Mouse (Mus musculus) intestine, embryonic 16.5 days (tissue): ENCODE data around the gene Nup153. TPM values are rescaled to one million over a fixed set of nuclear protein-coding genes. Genes with fewer than 3 reads are reported as not detected.
A peak's percentile ranks its signal among the peaks of the same experiment; 100 is the strongest.

Experiments
- ATAC-seq: fragments of 200-750 bp; cut with Nextera tagmentation; 2 replicates; pipeline ENCODE4 v1.8.0; 2017; ENCODE audit warnings: moderate TSS enrichment, moderate library complexity
- H3K27ac ChIP-seq: fragments of 300-500 bp; sonication (generic); 2 replicates; pipeline ENCODE4 v1.5.1; 2014; ENCODE audit warnings: mild to moderate bottlenecking, low read length
- H3K27me3 ChIP-seq: fragments of 300-500 bp; sonication (generic); replicated peaks from 2 replicates; pipeline ENCODE4 v1.6.1; 2014; ENCODE audit warnings: low read length, control low read depth, mixed read lengths; ENCODE audit not compliant: control insufficient read depth, insufficient read depth
- H3K36me3 ChIP-seq: fragments of 300-500 bp; sonication (generic); 2 replicates; pipeline ENCODE4 v1.6.1; 2014; ENCODE audit warnings: low read length, control low read depth; ENCODE audit not compliant: control insufficient read depth, insufficient read depth
- H3K4me1 ChIP-seq: fragments of 300-500 bp; sonication (generic); 2 replicates; pipeline ENCODE4 v1.6.1; 2014; ENCODE audit warnings: low read length, control low read depth, mixed read lengths; ENCODE audit not compliant: control insufficient read depth, insufficient read depth
- H3K4me2 ChIP-seq: fragments of 300-500 bp; sonication (generic); 2 replicates; pipeline ENCODE4 v1.6.1; 2014; ENCODE audit warnings: low read depth, low read length, control low read depth
- H3K4me3 ChIP-seq: fragments of 300-500 bp; sonication (generic); 2 replicates; pipeline ENCODE4 v1.5.1; 2014; ENCODE audit warnings: mild to moderate bottlenecking, low read length
- H3K9ac ChIP-seq: fragments of 300-500 bp; sonication (generic); 2 replicates; pipeline ENCODE4 v1.6.1; 2014; ENCODE audit warnings: low read depth, low read length
- H3K9me3 ChIP-seq: fragments of 300-500 bp; sonication (generic); 2 replicates; pipeline ENCODE4 v1.6.1; 2016; ENCODE audit warnings: low read length, control low read depth; ENCODE audit not compliant: control insufficient read depth
- WGBS: fragments of 180-500 bp; shearing (Covaris S2); extraction: QIAGEN DNeasy Blood & Tissue Kit; methylation state at CpG from one replicate; pipeline ENCODE4 v1.1.7; 2014; 5-methylcytosine and 5-hydroxymethylcytosine counted together
- polyA plus RNA-seq: library from polyadenylated mRNA; unstranded; fragments of >200 nt; fragmentation: Nextera tagmentation; extraction: Ambion mirVana; gene quantifications from 2 replicates; pipeline ENCODE4 v1.2.1, GENCODE M21; 2015

The Nup153 gene
- polyA plus RNA-seq, result 12.1 and 14.5 TPM in 2 replicates

DNA sequence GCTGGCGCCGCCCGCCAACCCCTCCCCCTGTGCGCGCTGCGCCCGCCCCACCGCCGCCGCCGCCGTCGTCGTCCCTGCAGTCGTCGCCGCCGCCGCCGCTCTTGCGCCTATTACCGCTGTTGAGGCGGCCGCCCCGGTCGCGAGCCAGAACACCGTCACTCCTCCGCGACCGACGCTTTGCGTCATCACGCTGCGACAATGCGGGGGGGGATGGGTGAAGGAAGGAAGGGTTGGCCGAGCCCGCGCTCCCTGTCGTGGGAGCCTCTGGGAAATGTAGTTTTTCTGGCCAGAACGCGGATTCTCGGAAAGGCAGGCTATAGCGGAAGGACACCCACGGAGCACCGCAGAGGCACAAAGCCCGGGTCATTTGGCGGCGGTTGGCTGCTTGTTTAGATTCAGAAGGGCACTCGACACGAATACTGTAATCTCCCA is at the start of gene Nup153:
TSS of gene Nup153 (minus strand) at position 104 of the 432 bp plus-strand sequence.
- Histone ChIP-seq H3K9ac (peak within 1 kb of the TSS; percentile 95), H3K9me3 (no peaks in the 10 kb centered on the region), H3K27me3 (no peaks in the 10 kb centered on the region), H3K27ac (peak within 1 kb of the TSS; percentile 96), H3K4me3 (peak within 1 kb of the TSS; percentile 94), H3K4me1 (peaks cover 6% of the 10 kb centered on the region), H3K4me2 (peak within 1 kb of the TSS; percentile 80), H3K36me3 (no peaks in the 10 kb centered on the region)
- peak; percentile 94 for ATAC-seq
- under 1% methylated on average over 51 of the region's 51 CpGs for WGBS

DNA sequence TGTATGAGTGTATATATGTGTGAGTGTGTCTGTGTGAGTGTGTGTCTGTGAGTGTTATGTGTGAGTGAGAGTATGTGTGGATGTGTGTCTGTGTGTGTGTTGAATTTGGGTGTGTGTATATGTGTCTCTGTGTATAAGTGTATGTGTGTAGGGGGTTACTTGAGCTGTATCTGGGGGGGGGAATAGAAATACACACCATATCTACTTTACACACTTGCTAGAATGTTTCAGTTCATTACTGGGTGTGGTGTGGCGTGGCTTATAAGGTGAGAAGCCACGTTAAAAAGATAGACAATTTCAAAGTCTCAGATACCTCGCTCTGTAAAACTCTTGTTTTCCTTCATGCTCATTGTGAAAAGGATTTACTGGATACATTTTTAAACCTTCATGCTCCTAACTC is 49.7 kb upstream of the Nup153 start:
- Histone ChIP-seq H3K27ac (no peak overlapping the region), H3K4me2 (no peak overlapping the region), H3K4me1 (peaks cover 5% of the 10 kb centered on the region), H3K27me3 (no peaks in the 10 kb centered on the region), H3K9me3 (no peaks in the 10 kb centered on the region), H3K9ac (no peak overlapping the region), H3K36me3 (peaks cover 11% of the 10 kb centered on the region), H3K4me3 (no peak overlapping the region)
- ATAC-seq, result no peak
- WGBS, result 86% methylated on average over 3 of the region's 3 CpGs

GRCm38 (mm10) chr13:46776636-46777305 is 49.0 kb upstream of the Nup153 start:
- Histone ChIP-seq H3K9ac (no peak overlapping the region), H3K4me2 (no peak overlapping the region), H3K36me3 (peaks cover 16% of the 10 kb centered on the region), H3K4me1 (peaks cover 5% of the 10 kb centered on the region), H3K27ac (peak overlapping the region; percentile 18; the same call in 1 of the 2 replicates), H3K27me3 (no peaks in the 10 kb centered on the region), H3K9me3 (no peaks in the 10 kb centered on the region), H3K4me3 (no peak overlapping the region)
- no peak for ATAC-seq
- WGBS, result 65% methylated on average over 14 of the region's 14 CpGs

- H3K27ac ChIP-seq, result no peak overlapping the region
- WGBS, result 88% methylated on average over 5 of the region's 5 CpGs
- H3K27me3 ChIP-seq, result no peaks in the 10 kb centered on the region
- no peak overlapping the region for H3K9ac ChIP-seq
- peaks cover 5% of the 10 kb centered on the region for H3K4me1 ChIP-seq
- no peaks in the 10 kb centered on the region for H3K9me3 ChIP-seq
- H3K4me2 ChIP-seq, result no peak overlapping the region
- H3K36me3 ChIP-seq, result peaks cover 22% of the 10 kb centered on the region
- ATAC-seq, result no peak
- no peak overlapping the region for H3K4me3 ChIP-seq
These were observed 47.3 kb upstream of the Nup153 start for GRCm38 (mm10) chr13:46774998-46775397.

- 97% methylated on average over 13 of the region's 13 CpGs for WGBS
- Histone ChIP-seq H3K4me1 (peaks cover 5% of the 10 kb centered on the region), H3K4me3 (no peak overlapping the region), H3K27ac (no peak overlapping the region), H3K4me2 (no peak overlapping the region), H3K9ac (no peak overlapping the region), H3K27me3 (no peaks in the 10 kb centered on the region), H3K36me3 (peaks cover 22% of the 10 kb centered on the region), H3K9me3 (no peaks in the 10 kb centered on the region)
- no peak for ATAC-seq
These were observed 44.8 kb upstream of the Nup153 start for GRCm38 (mm10) chr13:46772581-46772980.

DNA sequence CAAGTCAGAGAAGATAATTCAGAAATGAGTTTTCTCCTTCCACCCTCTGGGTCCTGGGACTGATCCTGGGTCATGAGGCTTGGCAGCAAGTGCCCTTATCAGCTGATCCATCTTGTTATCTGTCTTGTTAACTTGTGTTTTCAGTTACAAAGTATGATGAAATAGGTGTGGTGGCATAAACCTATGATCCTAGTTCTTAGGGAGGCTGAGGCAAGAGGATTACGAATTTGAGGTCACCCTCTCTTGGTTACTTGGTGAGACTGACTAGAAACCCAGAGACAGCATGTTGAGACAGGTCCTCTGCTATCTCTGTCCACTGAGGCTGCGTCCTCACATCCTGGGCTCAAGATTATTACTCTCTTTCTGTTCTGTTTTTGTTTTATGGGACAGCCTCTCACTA is 37.6 kb upstream of the Nup153 start:
- Histone ChIP-seq H3K36me3 (no peaks in the 10 kb centered on the region), H3K27me3 (no peaks in the 10 kb centered on the region), H3K4me2 (no peak overlapping the region), H3K4me3 (no peak overlapping the region), H3K9me3 (no peaks in the 10 kb centered on the region), H3K4me1 (no peaks in the 10 kb centered on the region), H3K27ac (no peak overlapping the region), H3K9ac (no peak overlapping the region)
- no peak for ATAC-seq
- WGBS, result 91% methylated on average over 2 of the region's 2 CpGs

DNA sequence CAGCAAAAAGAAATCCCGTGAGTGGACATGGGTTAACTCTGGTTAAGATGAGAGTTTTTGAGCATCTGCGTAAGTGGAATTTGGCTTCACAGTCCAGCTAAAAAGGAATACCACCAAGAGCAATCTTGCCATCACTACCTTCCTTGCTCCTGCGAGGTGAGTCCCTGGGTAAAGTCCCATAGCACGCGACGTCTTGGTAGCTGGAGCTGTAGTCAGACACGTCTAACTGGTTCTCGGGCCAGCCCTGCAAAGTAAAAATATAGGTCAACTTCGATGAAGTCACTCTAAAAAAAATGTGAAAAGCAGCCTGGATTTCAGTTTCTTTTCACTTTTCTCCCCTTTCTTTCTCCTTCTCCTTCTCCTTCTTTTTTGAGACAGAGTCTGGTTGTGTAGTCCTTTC is 35.5 kb upstream of the Nup153 start:
- H3K36me3 ChIP-seq, result no peaks in the 10 kb centered on the region
- WGBS, result 85% methylated on average over 9 of the region's 9 CpGs
- no peak overlapping the region for H3K4me3 ChIP-seq
- no peak for ATAC-seq
- no peak overlapping the region for H3K4me2 ChIP-seq
- no peaks in the 10 kb centered on the region for H3K27me3 ChIP-seq
- no peaks in the 10 kb centered on the region for H3K4me1 ChIP-seq
- no peaks in the 10 kb centered on the region for H3K9me3 ChIP-seq
- H3K9ac ChIP-seq, result no peak overlapping the region
- H3K27ac ChIP-seq, result no peak overlapping the region

- H3K27me3 ChIP-seq, result no peaks in the 10 kb centered on the region
- H3K4me3 ChIP-seq, result no peak overlapping the region
- H3K4me1 ChIP-seq, result no peaks in the 10 kb centered on the region
- H3K9me3 ChIP-seq, result no peaks in the 10 kb centered on the region
- H3K9ac ChIP-seq, result no peak overlapping the region
- ATAC-seq, result no peak
- H3K36me3 ChIP-seq, result no peaks in the 10 kb centered on the region
- no peak overlapping the region for H3K27ac ChIP-seq
- 86% methylated on average over 6 of the region's 6 CpGs for WGBS
- no peak overlapping the region for H3K4me2 ChIP-seq
These were observed 33.2 kb upstream of the Nup153 start for GRCm38 (mm10) chr13:46760921-46761320.

DNA sequence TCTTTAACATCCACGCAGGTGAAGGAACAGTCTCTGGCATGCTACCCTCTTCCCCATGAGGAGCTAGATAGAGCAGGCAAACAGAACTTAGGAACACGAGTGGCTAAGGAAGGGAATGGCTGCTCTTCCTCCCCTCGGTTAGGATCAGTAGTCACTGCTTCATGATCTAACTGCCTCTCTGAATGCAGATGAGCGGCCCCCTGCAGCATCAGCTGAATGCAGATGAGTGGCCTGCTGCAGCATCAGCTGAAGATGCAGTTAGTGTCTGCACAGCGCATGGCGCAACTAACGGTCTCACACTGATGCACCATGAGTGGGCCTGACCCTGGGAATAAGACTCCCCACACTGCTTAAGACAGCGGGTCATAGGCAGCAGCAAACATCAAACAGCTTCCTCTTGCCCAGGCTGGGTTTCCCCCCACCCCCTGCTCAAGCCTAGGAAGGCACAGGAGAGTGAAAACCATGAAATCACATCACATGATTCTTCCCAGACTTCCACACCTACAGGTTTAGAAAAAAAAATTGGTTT is 31.6 kb upstream of the Nup153 start:
- Histone ChIP-seq H3K36me3 (no peaks in the 10 kb centered on the region), H3K9ac (no peak overlapping the region), H3K4me3 (no peak overlapping the region), H3K27ac (no peak overlapping the region), H3K4me2 (no peak overlapping the region), H3K27me3 (no peaks in the 10 kb centered on the region), H3K9me3 (no peaks in the 10 kb centered on the region), H3K4me1 (no peaks in the 10 kb centered on the region)
- 83% methylated on average over 8 of the region's 8 CpGs for WGBS
- no peak for ATAC-seq
